ENCODE assay signal across 14 mouse cellular contexts in genomic region chr5:113723567-113724237, GRCm38 (mm10). TPM values are rescaled to one million over a fixed set of nuclear protein-coding genes. Genes with fewer than 3 reads are reported as not detected.
DNase-seq lines count a peak whose midpoint lies in the region; ATAC-seq and TF ChIP-seq lines count a peak whose summit lies in the region.
"Had no signal": no experiment of that assay in that cellular context is flagged by ENCODE, and none has a peak within 500 bp of the region (broad histone marks: within the 10 kb centered on the region; RNA-seq: fewer than 3 reads in every experiment).

No protein-coding gene starts in this region.

- no peak for TF ChIP-seq CTCF in E14TG2a.4 (conservative IDR thresholded peaks at IDR 0.05; ENCODE audit: low read length)

- peak overlapping the region; percentile 37; the same call in 1 of the 2 replicates for H3K4me3 ChIP-seq in E14TG2a.4 (replicated peaks; ENCODE audit: low read length)

- peaks cover 38% of the 10 kb centered on the region for H3K4me1 ChIP-seq in E14TG2a.4 (replicated peaks; ENCODE audit: low read depth, low read length)

- DNase-seq in layer of hippocampus, adult 9-11 months, result peak; percentile 2
- no peak for DNase-seq in layer of hippocampus, adult 11-12 months (ENCODE audit: low spot score)
- DNase-seq in brain, adult 2 months (ENCODE audit: low read depth, low spot score), result peak; percentile 99
- peak; percentile 98 to 99 for DNase-seq in cerebellum, postnatal 14 days
- DNase-seq in adrenal gland, adult 2 months, result no peak
- DNase-seq: adrenal gland, adult 8-10 months had no signal

- no peaks in the 10 kb centered on the region for H3K36me3 ChIP-seq in E14TG2a.4 (ENCODE audit: insufficient read depth, low read length)

- no peaks in the 10 kb centered on the region for H3K27me3 ChIP-seq in E14TG2a.4 (ENCODE audit: insufficient read depth, low read length)

- H3K9me3 ChIP-seq in E14TG2a.4 (ENCODE audit: low read length), result peaks cover 11% of the 10 kb centered on the region; the same call in 1 of the 2 replicates

- ATAC-seq in inflammation-experienced regulatory T-cells, adult 6 months, result no peak

RNA-seq across cellular contexts. Expression of gene 1700069L16Rik, which starts 0.9 kb away (rescaled TPM):
- polyA plus RNA-seq in inflammation-experienced regulatory T-cells, adult 6 months (2017; shearing (Covaris generic)), result not detected
- total RNA-seq in adrenal gland, adult 2 months (2021), result not detected
- polyA plus RNA-seq in adrenal gland, adult 2 months (2012; rRNA removed), result not detected in 2 replicates
- total RNA-seq: adrenal gland, adult 8-10 months; liver, adult 2 months had no signal
- polyA plus RNA-seq: embryonic facial prominence, embryonic 14.5 days; frontal cortex, adult 2 months; heart, postnatal 0 days; intestine, postnatal 0 days; liver, adult 2 months; stomach, postnatal 0 days had no signal

RNA-seq across cellular contexts. Expression of gene Ficd, which starts 11.9 kb away (rescaled TPM):
- 1 to 10 TPM; 4.4 to 4.9 (median 4.7) TPM for polyA plus RNA-seq in inflammation-experienced regulatory T-cells, adult 6 months (2017; shearing (Covaris generic))
- 10 to 100 TPM; 10.5 to 19.5 TPM for total RNA-seq in adrenal gland, adult 2 months (2021)
- 11.8 and 12.3 TPM in 2 replicates for polyA plus RNA-seq in adrenal gland, adult 2 months (2012; rRNA removed)

RNA-seq across cellular contexts. Expression of gene Sart3, which starts 48.6 kb away (rescaled TPM):
- polyA plus RNA-seq in inflammation-experienced regulatory T-cells, adult 6 months (2017; shearing (Covaris generic)), result 10 to 100 TPM; 12.7 to 15.3 (median 13.0) TPM
- 10 to 100 TPM; 26.3 to 29.8 TPM for total RNA-seq in adrenal gland, adult 2 months (2021)
- polyA plus RNA-seq in adrenal gland, adult 2 months (2012; rRNA removed), result 12.7 and 16.2 TPM in 2 replicates

RNA-seq across cellular contexts. Expression of gene Iscu, which starts 48.8 kb away (rescaled TPM):
- polyA plus RNA-seq in inflammation-experienced regulatory T-cells, adult 6 months (2017; shearing (Covaris generic)), result 10 to 100 TPM in 2 of 3 experiments, 1 to 10 TPM in 1; 5.7 to 45.5 (median 16.1) TPM
- total RNA-seq in adrenal gland, adult 2 months (2021), result 100 to 1,000 TPM; 657 to 936 TPM
- polyA plus RNA-seq in adrenal gland, adult 2 months (2012; rRNA removed), result 305 and 399 TPM in 2 replicates

Comparison
In these comparisons a context has a peak if more than half of its experiments do, and no peak if none do; other contexts are left out.
1. DNase-seq: peak in layer of hippocampus, adult 9-11 months (single experiment), brain, adult 2 months (single experiment) and cerebellum, postnatal 14 days (2 of 2); none in layer of hippocampus, adult 11-12 months (single experiment) and adrenal gland, adult 2 months (single experiment).